Mouse (Mus musculus): ENCODE measurements around the gene Ptger4.

DNA sequence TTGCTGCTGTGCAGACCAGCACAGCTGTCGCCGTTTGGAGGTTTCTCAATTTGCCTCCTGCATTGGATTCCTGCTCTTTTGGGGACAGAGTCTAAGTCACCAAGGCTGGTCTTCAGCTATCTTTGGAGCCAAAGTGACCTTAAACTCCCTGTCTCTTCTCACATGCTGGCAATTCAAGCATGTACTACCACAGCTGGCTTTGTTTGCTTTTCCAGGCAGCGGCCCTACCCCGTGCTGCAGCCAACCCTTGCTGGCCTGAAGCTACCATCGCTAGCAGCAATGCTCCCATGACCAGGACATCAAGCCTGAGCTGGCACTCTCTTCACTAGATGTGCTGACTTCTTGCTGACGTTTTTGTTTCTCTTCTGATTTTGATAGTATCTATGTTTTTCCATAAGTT, 85.2 kb downstream of the Ptger4 start:
- TF ChIP-seq CTCF (IDR thresholded peaks at IDR 0.05; ENCODE audit: control insufficient read depth, insufficient read depth, low read length) = no peak
- TF ChIP-seq POLR2A (IDR thresholded peaks at IDR 0.05; ENCODE audit: borderline replicate concordance, control insufficient read depth, low read depth, low read length) = no peak

Measured in bone marrow, adult 2 months (tissue).